Mouse (Mus musculus) layer of hippocampus, adult 11-12 months (tissue): ENCODE data around the gene Gramd4.
A peak's percentile ranks its signal among the peaks of the same experiment; 100 is the strongest.

Experiments used
- DNase-seq: peaks from one replicate; pipeline ENCODE4 v3.0.0; 2022; ENCODE audit warnings: low spot score

Gramd4 gene

GRCm38 (mm10) chr15:86071166-86071565 is 13.7 kb downstream of the Gramd4 start:
- no peak for DNase-seq

GRCm38 (mm10) chr15:86074171-86074937 is 16.9 kb downstream of the Gramd4 start:
- DNase-seq: no peak

DNA sequence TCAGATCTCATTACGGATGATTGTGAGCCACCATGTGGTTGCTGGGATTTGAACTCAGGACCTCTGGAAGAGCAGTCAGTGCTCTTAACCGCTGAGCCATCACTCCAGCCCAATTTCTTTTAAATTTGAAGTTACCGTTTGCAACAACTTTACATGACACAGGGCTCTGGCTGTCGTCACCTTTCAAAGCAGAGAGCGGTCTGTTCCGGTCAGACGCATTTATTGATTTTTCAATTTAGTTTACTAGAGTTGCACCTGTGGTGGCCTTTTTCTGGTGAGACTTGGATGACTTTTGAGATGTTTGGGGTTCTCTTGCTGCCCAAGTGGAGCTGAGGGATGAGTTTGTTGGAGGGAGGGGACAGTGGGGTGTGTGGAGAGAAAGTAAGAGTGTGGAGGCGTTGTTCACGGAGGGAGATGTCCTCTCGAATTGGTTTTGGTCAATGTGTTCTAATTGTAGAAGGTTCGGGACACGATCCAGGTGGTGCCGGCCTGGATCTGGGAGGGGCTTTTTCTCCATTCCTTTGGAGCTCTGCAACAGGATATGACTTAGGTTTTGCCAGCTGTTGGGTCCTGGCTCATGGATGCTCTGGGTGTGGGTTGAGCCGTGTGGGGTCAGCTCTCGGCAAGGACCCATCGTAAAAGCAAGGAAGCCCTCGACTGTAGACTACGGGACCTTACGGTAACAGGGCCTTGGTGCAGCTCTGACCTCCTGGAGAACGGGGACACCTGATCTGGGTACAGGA is 18.0 kb downstream of the Gramd4 start:
- DNase-seq: no peak

DNA sequence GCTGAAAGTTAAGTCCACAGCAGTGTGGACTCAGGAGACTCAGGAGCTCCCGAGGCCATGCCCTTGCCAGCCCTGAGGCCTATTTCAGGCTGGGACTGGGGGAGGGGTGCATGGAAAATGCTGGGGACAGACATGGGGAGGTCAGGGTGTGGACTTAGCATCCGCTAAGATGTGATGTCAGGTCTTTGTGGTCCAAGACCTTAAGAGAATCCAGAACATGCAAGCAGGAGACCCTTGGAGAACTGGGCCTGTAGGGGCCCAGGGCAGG is 18.5 kb downstream of the Gramd4 start:
- no peak for DNase-seq

- no peak for DNase-seq
These were observed 18.9 kb downstream of the Gramd4 start for GRCm38 (mm10) chr15:86076378-86076777.

- no peak for DNase-seq
These were observed 20.4 kb downstream of the Gramd4 start for GRCm38 (mm10) chr15:86077934-86078333.

GRCm38 (mm10) chr15:86078481-86079216 is 21.2 kb downstream of the Gramd4 start:
- no peak for DNase-seq

DNA sequence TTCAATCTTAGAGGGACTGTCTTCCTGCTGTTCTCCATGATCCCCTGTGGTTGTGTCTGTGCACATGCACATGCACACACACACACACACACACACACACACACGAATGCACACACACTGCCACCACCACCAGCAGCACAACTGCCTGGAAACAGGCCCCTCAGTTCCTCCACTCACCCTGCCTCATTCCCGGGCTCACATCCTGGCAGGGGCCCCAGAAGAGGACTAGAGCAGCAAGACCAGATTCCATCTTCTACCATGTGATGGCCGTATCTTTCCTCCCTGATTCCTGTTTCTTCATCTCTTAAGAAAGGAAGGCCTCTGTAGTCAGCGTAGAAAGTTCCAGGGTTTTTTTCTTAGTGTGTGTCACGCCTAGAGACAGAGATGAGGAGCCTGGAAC is 22.0 kb downstream of the Gramd4 start:
- DNase-seq: no peak

GRCm38 (mm10) chr15:86079876-86080275 is 22.4 kb downstream of the Gramd4 start:
- no peak for DNase-seq

DNA sequence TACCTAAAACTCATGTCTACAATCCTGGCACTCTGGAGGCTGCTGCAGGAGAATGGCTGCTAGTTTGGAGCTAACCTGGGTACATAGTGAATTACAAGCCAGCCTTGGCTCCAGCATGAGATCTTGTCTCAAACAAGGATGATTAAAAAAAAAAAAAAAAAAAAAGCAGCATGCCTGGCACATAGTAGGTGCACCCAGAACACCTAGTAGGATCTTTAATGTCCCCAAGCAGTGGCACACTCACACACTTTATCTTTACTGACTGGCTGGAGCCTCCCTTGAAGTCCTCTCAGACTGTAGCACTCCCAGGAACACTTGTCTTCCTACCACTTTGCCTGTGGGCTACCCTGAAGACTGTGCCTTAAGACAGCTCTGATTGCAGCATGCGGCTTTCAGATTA is 22.9 kb downstream of the Gramd4 start:
- no peak for DNase-seq

- DNase-seq: no peak
These were observed 24.2 kb downstream of the Gramd4 start for GRCm38 (mm10) chr15:86081654-86082053.

- DNase-seq: peak; percentile 27
These were observed 25.1 kb downstream of the Gramd4 start for GRCm38 (mm10) chr15:86082551-86082961.

GRCm38 (mm10) chr15:86083261-86083741 is 25.8 kb downstream of the Gramd4 start:
- no peak for DNase-seq

DNA sequence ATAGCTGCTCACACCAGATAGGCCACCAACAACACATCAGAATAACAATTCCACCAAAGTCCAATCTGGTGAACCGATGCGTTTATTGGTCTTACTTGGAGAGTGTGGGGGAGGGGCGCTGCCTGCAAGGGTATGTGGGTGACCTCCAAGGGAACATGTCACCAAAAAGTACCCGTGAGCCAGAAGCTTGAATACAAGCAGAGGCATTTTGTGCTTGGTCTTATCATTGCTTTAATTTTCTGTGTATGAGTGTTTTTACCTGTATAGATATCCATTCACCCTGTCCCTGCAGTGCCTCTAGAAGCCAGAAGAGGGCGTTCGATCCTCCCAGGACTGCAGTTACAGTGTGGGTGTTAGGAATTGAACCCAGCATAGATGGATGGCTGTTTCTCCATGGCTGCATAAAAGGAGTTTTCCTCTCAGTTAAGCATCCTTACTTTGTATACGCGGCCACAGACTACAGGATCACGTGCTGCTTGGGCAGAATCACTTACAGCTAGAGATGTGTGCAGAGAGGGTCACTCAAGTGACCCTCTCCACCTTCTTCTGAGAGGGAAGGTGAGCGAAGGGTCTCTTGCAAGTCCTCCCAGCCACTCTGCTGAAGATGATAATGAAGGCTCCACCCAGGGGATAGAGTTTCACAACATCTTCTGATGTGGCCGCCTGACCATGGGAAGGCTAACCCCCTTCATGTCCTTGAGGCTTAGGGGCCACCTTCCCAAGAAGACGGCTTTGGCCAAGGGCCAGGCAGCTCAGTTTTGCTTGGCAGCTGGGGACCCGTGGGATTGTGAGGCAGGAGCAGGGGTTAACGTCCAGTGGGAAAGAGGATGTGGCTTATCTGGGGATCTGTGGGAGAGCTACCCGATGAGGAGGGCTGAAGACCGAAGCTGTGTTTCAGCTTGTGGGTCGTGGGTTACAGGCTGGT is 28.1 kb downstream of the Gramd4 start:
- peak; percentile 48 for DNase-seq

DNA sequence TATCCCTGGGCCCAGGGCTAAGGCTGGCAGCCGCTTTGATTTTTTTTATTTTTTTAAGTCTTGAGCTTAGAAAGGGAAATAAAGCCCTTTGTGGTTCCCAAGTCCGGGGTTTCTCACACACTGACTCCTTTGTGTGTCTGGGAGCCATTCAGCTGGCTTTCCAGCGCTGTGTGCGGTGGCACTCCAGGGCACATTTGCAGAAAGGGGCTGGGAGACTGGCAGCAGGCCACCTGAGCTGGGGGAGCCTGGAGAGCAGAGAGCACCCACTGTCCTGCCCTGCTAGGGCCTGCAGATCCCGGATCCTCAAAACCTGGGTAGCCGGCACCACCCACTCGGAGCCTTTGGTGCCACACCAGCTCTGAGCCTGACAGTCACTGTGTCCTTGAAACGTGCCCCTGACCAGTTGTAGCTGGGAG is 28.8 kb downstream of the Gramd4 start:
- peak; percentile 62 for DNase-seq

DNA sequence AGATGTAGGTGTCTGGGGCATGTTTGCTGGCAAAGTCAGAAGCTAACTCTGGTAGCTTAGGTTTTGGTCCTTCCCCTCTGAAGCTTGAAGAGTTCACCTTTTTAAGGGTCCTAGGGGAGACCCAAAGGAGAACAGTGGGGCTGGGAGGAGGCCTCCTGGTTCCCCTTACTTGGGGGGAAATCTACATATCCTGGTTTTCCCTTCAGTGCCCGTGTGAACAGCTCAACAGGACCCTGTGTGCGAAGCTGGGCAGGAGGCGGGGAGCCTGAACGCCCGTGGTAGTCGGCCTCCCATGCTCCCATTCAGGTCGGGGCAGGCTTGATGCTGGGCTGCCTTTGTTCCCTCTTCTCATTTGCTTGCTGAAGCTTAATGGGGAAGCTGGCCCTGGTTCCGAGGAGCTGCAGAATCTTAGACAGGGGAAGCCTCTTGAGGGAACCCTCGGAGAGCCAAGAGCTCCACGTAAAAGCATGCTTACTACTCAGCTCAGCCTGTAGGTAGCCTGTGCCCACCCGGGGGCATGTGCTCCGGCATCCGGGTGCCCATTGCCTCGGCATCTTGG is 30.2 kb downstream of the Gramd4 start:
- peak; percentile 24 for DNase-seq

DNA sequence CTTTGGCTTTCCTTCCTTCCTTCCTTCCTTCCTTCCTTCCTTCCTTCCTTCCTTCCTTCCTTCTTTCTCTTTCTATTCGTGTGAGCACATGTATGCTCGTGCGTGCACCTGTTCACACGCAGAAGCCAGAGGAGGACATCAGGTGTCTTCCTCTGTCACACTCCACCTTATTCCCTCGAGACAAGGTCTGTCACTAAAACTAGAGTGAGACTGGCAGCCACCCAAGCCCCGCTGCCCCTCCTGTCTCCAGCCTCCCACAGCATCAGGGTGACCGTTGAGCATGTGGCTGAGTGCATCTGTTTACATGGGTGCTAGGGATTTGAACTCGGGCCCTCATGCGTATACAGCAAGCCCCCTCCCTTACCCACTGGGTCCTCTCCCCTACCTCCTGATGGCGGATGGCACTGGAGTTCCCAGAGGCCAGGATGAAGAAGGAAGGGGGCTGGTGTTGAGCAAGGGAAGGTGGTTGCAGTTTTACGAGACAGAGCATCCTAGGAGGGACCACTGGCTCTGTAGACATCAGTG is 30.8 kb downstream of the Gramd4 start:
- DNase-seq: no peak

DNA sequence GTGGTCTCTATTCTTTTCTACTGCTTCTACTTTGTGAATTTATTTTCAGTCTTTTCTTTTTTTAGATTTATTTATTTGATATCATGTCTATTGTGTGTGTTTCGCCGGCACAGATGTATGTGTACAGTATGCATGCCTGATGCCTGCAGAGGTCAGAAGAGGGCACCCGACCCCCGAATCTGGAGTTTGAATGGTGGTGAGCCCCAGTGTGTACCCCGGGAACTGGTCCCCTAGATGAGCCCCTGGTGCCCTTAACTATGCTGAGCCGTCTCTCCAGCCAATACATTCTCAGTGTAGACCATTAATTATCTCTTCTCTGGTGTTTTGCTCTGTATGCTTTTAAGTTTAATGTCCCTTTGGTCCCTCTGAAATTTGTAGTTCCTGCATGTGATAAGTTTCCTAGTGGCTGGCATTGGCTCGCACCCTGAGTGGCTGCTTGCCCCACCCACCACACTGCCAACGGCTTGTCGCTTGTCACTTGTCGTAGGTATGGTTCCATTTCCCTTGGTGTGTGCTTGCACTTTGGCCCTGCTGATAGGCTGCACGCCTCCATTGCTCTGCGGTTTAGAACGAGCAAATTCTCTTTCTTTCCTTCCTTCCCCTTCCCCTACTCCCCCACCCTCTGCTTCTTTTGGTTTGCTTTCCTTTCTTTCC is 31.7 kb downstream of the Gramd4 start:
- DNase-seq: no peak

DNA sequence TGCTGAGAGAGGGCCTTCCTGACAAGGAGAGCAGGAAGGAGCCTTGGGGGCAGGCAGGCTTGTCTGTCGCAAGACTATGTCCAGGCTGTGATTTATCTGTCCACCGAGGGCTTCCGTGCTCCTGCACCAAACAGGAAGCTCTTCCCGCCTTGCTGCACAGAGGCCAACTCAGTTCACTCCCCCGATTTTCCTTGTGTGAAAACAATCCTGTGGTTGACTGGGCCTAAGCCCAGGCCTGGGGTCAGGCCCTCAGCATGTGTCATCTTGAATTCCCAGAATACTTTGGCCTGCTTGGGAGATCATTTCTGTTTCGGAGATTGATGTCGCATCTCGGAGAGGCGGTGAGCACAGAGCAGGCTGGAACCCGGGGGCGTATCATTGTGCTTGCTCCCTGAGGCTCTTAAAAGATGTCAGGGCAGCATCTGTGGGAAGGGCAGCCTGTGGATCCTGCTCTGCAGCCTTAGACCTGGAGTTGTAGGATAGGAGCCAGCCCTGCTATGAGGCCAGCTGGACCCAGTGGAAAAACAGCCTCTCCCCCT is 32.6 kb downstream of the Gramd4 start:
- DNase-seq: no peak

DNA sequence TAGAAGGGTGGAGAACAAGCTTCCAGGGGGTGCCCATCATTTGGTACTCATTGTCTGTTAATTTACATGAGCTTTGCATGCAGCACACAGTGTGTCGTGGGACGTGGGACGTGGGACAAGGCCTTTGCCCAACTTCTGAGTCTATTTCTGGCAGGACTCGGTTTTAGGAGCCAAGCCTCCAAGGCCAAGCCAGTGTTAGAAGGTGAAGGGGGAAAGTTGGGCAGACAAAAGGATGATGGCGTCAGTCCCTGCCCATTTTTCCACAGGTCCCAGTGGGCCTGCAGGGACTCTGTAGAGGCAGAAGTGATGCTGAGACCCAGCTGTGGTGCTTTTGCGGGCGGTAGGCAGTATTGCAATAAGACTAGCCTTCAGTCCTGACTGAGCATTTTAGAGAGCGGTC is 33.1 kb downstream of the Gramd4 start:
- no peak for DNase-seq
